Mouse (Mus musculus) hindbrain, embryonic 12.5 days (tissue): Measurements from ENCODE around the gene Grik2. TPM values are rescaled to one million over a fixed set of nuclear protein-coding genes. Genes with fewer than 3 reads are reported as not detected.

Experiments
- ATAC-seq: fragments of 200-750 bp; cut with Nextera tagmentation; 2 replicates; pipeline ENCODE4 v1.8.0; 2017; ENCODE audit warnings: moderate TSS enrichment; ENCODE audit not compliant: low FRiP score
- H3K27ac ChIP-seq: fragments of 300-500 bp; sonication (generic); 2 replicates; pipeline ENCODE4 v1.5.1; 2016; ENCODE audit warnings: mild to moderate bottlenecking
- H3K27me3 ChIP-seq: fragments of 300-500 bp; sonication (generic); 2 replicates; pipeline ENCODE4 v1.6.1; 2016; ENCODE audit warnings: mild to moderate bottlenecking
- H3K36me3 ChIP-seq: fragments of 300-500 bp; sonication (generic); 2 replicates; pipeline ENCODE4 v1.6.1; 2016; ENCODE audit warnings: mild to moderate bottlenecking
- H3K4me1 ChIP-seq: fragments of 300-500 bp; sonication (generic); 2 replicates; pipeline ENCODE4 v1.6.1; 2016
- H3K4me2 ChIP-seq: fragments of 300-500 bp; sonication (generic); replicated peaks from 2 replicates; pipeline ENCODE4 v1.6.1; 2016; ENCODE audit warnings: mild to moderate bottlenecking
- H3K4me3 ChIP-seq: fragments of 300-500 bp; sonication (generic); 2 replicates; pipeline ENCODE4 v1.5.1; 2016; ENCODE audit warnings: mild to moderate bottlenecking
- H3K9ac ChIP-seq: fragments of 300-500 bp; sonication (generic); 2 replicates; pipeline ENCODE4 v1.6.1; 2016; ENCODE audit warnings: mild to moderate bottlenecking, moderate library complexity
- H3K9me3 ChIP-seq: fragments of 300-500 bp; sonication (generic); replicated peaks from 2 replicates; pipeline ENCODE4 v1.6.1; 2016; ENCODE audit warnings: mild to moderate bottlenecking
- WGBS: fragments of 180-500 bp; shearing (Covaris S2); methylation state at CpG from one replicate; pipeline ENCODE4 v1.1.7; 2016; 5-methylcytosine and 5-hydroxymethylcytosine counted together
- polyA plus RNA-seq: library from polyadenylated mRNA; unstranded; fragments of >200 nt; fragmentation: Nextera tagmentation; extraction: Ambion mirVana; gene quantifications from 2 replicates; pipeline ENCODE4 v1.2.1, GENCODE M21; 2016

The Grik2 gene
- 15.1 and 15.4 TPM in 2 replicates for polyA plus RNA-seq

GRCm38 (mm10) chr10:49788381-49788906, at the start of gene Grik2:
Gene Grik2, minus strand, starts transcription at chr10:49788766.
- H3K27me3 ChIP-seq, result no peaks in the 10 kb centered on the region
- peak within 1 kb of the TSS; percentile 76 for H3K9ac ChIP-seq
- peaks cover 5% of the 10 kb centered on the region; the same call in 1 of the 2 replicates for H3K4me1 ChIP-seq
- H3K4me2 ChIP-seq, result peak within 1 kb of the TSS; percentile 67
- H3K9me3 ChIP-seq, result no peaks in the 10 kb centered on the region
- peak within 1 kb of the TSS; percentile 73 for H3K4me3 ChIP-seq
- WGBS, result under 1% methylated on average over 40 of the region's 41 CpGs
- no peaks in the 10 kb centered on the region for H3K36me3 ChIP-seq
- H3K27ac ChIP-seq, result peak within 1 kb of the TSS; percentile 87
- ATAC-seq, result peak; percentile 93

- Histone ChIP-seq H3K27ac (no peak overlapping the region), H3K36me3 (no peaks in the 10 kb centered on the region), H3K4me3 (no peak overlapping the region), H3K4me2 (no peak overlapping the region), H3K4me1 (no peaks in the 10 kb centered on the region), H3K9ac (no peak overlapping the region), H3K9me3 (no peaks in the 10 kb centered on the region), H3K27me3 (no peaks in the 10 kb centered on the region)
- no peak for ATAC-seq
- WGBS, result 74% methylated on average over 3 of the region's 3 CpGs
Observed at GRCm38 (mm10) chr10:49834392-49834791, 45.8 kb upstream of the Grik2 start.

DNA sequence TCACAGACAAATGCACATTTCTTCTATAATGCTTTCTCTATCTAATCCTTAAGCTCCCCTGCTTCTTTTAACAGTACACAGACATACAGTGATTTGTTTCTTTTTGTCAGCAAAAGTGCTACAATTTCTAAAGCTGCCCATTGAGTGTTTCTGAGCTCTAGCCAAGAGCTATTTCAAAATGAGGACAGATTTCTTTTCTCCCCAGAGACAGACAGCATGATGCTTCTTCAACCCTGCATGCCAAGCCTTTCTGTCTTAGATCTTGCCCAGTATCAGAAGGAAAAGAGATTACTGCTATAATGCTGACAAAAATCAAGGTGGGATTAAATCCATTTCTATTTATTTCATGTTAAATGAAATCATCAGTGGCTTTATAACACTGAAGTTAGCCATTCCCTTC, 18.7 kb upstream of the Grik2 start:
- ATAC-seq, result no peak
- H3K27me3 ChIP-seq, result no peaks in the 10 kb centered on the region
- no peak overlapping the region for H3K9ac ChIP-seq
- H3K27ac ChIP-seq, result no peak overlapping the region
- no peak overlapping the region for H3K4me3 ChIP-seq
- H3K4me2 ChIP-seq, result no peak overlapping the region
- H3K36me3 ChIP-seq, result no peaks in the 10 kb centered on the region
- H3K9me3 ChIP-seq, result no peaks in the 10 kb centered on the region
- H3K4me1 ChIP-seq, result no peaks in the 10 kb centered on the region

DNA sequence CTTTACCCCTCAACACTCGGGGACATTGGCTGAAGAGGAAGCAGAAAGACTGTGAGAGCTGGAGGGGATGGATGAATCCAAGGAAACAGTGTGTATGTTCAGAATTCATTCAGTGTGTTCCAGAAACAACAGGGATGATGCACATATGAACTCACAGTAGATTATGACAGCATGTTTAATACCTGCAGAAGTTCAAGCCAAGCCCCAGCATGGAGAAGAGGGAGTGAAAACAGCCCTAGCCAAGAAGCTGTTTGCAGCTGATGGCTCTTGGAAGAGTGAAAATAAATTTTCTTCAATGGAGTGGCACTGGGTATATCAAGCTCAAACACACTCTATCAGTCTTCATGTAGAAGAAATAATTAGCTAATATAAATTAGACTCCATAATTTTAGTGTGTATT, 12.4 kb upstream of the Grik2 start:
- H3K9me3 ChIP-seq, result no peaks in the 10 kb centered on the region
- H3K36me3 ChIP-seq, result no peaks in the 10 kb centered on the region
- H3K9ac ChIP-seq, result no peak overlapping the region
- no peak overlapping the region for H3K27ac ChIP-seq
- no peak for ATAC-seq
- H3K27me3 ChIP-seq, result no peaks in the 10 kb centered on the region
- H3K4me1 ChIP-seq, result no peaks in the 10 kb centered on the region
- WGBS, result 91% methylated on average over 1 of the region's 1 CpGs
- no peak overlapping the region for H3K4me2 ChIP-seq
- H3K4me3 ChIP-seq, result no peak overlapping the region

- H3K4me2 ChIP-seq, result no peak overlapping the region
- H3K9me3 ChIP-seq, result no peaks in the 10 kb centered on the region
- H3K9ac ChIP-seq, result no peak overlapping the region
- H3K4me3 ChIP-seq, result no peak overlapping the region
- no peaks in the 10 kb centered on the region for H3K4me1 ChIP-seq
- H3K27ac ChIP-seq, result no peak overlapping the region
- H3K36me3 ChIP-seq, result no peaks in the 10 kb centered on the region
- ATAC-seq, result no peak
- H3K27me3 ChIP-seq, result no peaks in the 10 kb centered on the region
Observed at GRCm38 (mm10) chr10:49794129-49794528, 5.6 kb upstream of the Grik2 start.

GRCm38 (mm10) chr10:49790326-49790725, 1.8 kb upstream of the Grik2 start:
- ATAC-seq, result no peak
- H3K9me3 ChIP-seq, result no peaks in the 10 kb centered on the region
- H3K27ac ChIP-seq, result no peak overlapping the region

GRCm38 (mm10) chr10:49789711-49790110, 1.1 kb upstream of the Grik2 start:
- Histone ChIP-seq H3K4me2 (no peak overlapping the region), H3K4me1 (no peaks in the 10 kb centered on the region), H3K27ac (no peak overlapping the region), H3K9ac (no peak overlapping the region), H3K27me3 (no peaks in the 10 kb centered on the region), H3K36me3 (no peaks in the 10 kb centered on the region), H3K4me3 (no peak overlapping the region), H3K9me3 (no peaks in the 10 kb centered on the region)
- 40% methylated on average over 4 of the region's 4 CpGs for WGBS
- no peak for ATAC-seq

More at GRCm38 (mm10) chr10:49790326-49790725, 1.8 kb upstream of the Grik2 start:
- H3K4me2 ChIP-seq, result no peak overlapping the region
- 51% methylated on average over 8 of the region's 8 CpGs for WGBS
- no peak overlapping the region for H3K9ac ChIP-seq
- H3K36me3 ChIP-seq, result no peaks in the 10 kb centered on the region
- H3K4me1 ChIP-seq, result no peaks in the 10 kb centered on the region
- H3K4me3 ChIP-seq, result no peak overlapping the region
- no peaks in the 10 kb centered on the region for H3K27me3 ChIP-seq

- H3K27me3 ChIP-seq, result no peaks in the 10 kb centered on the region
- 8% methylated on average over 5 of the region's 5 CpGs for whole genome bisulfite sequencing
- peak overlapping the region; percentile 87 for H3K27ac ChIP-seq
- peak overlapping the region; percentile 76 for H3K9ac ChIP-seq
- no peaks in the 10 kb centered on the region for H3K36me3 ChIP-seq
- peak; percentile 75 for ATAC-seq
- H3K4me3 ChIP-seq, result peak overlapping the region; percentile 73
- H3K4me2 ChIP-seq, result peak overlapping the region; percentile 67
- no peaks in the 10 kb centered on the region for H3K9me3 ChIP-seq
- peaks cover under 1% of the 10 kb centered on the region; the same call in 1 of the 2 replicates for H3K4me1 ChIP-seq
Observed at GRCm38 (mm10) chr10:49788914-49789313, 348 bp upstream of the Grik2 start.

GRCm38 (mm10) chr10:49786630-49787029, 1.9 kb downstream of the Grik2 start:
- no peak overlapping the region for H3K27ac ChIP-seq
- ATAC-seq, result no peak
- WGBS, result 53% methylated on average over 3 of the region's 3 CpGs
- H3K4me2 ChIP-seq, result peak overlapping the region; percentile 38
- no peaks in the 10 kb centered on the region for H3K27me3 ChIP-seq
- H3K9ac ChIP-seq, result peak overlapping the region; percentile 18; the same call in 1 of the 2 replicates
- no peaks in the 10 kb centered on the region for H3K36me3 ChIP-seq
- H3K9me3 ChIP-seq, result no peaks in the 10 kb centered on the region
- peaks cover 12% of the 10 kb centered on the region for H3K4me1 ChIP-seq
- H3K4me3 ChIP-seq, result peak overlapping the region; percentile 24

- 58% methylated on average over 2 of the region's 2 CpGs for WGBS
- H3K9ac ChIP-seq, result no peak overlapping the region
- no peaks in the 10 kb centered on the region for H3K9me3 ChIP-seq
- no peak overlapping the region for H3K27ac ChIP-seq
- H3K4me1 ChIP-seq, result peaks cover 16% of the 10 kb centered on the region
- no peak for ATAC-seq
- H3K4me2 ChIP-seq, result peak overlapping the region; percentile 32
- no peak overlapping the region for H3K4me3 ChIP-seq
- no peaks in the 10 kb centered on the region for H3K27me3 ChIP-seq
- no peaks in the 10 kb centered on the region for H3K36me3 ChIP-seq
Observed at GRCm38 (mm10) chr10:49785477-49785876, 3.1 kb downstream of the Grik2 start.

DNA sequence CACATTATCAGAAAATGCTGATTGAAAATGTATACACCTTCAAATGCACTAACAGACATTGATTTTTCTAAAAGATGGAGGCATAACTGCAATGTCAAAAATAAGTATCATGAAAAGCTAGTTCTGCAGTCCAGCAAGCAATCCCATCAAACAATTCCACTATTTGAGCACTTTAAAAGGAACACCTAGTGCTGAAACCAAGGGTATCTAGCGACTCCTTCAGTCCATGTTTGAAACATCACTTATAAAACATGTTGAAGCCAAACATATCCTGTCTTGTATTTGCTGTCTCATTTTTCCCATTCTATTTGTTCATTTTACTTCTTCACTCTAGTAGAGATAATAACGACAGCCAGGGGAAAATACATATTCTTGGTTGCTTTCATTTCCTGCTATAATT, 3.7 kb downstream of the Grik2 start:
- Histone ChIP-seq H3K4me3 (no peak overlapping the region), H3K9ac (no peak overlapping the region)

GRCm38 (mm10) chr10:49782741-49783691, 5.5 kb downstream of the Grik2 start:
- Histone ChIP-seq H3K4me2 (peak overlapping the region; percentile 61), H3K4me3 (peak overlapping the region; percentile 45), H3K4me1 (peaks cover 25% of the 10 kb centered on the region), H3K27me3 (no peaks in the 10 kb centered on the region), H3K9ac (peak overlapping the region; percentile 56), H3K9me3 (no peaks in the 10 kb centered on the region), H3K27ac (peak overlapping the region; percentile 87), H3K36me3 (no peaks in the 10 kb centered on the region)
- WGBS, result under 1% methylated on average over 44 of the region's 44 CpGs
- ATAC-seq, result peak; percentile 87

More for the DNA sequence above, 3.7 kb downstream of the Grik2 start:
- Histone ChIP-seq H3K4me1 (peaks cover 22% of the 10 kb centered on the region), H3K27me3 (no peaks in the 10 kb centered on the region), H3K4me2 (peak overlapping the region; percentile 32; the same call in 1 of the 2 replicates), H3K9me3 (no peaks in the 10 kb centered on the region), H3K36me3 (no peaks in the 10 kb centered on the region), H3K27ac (no peak overlapping the region)
- no peak for ATAC-seq
- 14% methylated on average over 2 of the region's 2 CpGs for WGBS
